ENCODE assay signal across 18 mouse cellular contexts in the genomic region with DNA sequence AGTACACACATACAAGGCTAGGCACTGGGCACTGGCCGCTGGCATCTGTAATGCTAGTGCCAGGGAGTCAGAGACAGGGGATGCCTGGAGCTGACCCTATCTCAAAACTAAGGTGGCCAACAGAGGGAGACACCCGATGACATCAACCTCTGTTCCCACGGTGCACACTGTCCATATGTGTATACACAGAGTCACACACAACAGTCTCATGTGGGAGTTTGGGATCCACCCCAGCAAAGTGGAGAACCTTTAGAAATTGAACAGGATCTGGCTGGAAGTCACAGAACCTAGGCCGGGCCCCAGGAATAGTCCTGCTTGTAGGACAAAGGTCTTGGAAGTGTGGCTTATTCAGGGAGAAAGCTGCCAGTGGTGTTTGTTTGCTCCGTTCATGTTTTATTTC. TPM values are rescaled to one million over a fixed set of nuclear protein-coding genes. Genes with fewer than 3 reads are reported as not detected.
A peak's percentile ranks its signal among the peaks of the same experiment; 100 is the strongest.
DNase-seq lines count a peak whose midpoint lies in the region; ATAC-seq and TF ChIP-seq lines count a peak whose summit lies in the region.
"Had no signal": no experiment of that assay in that cellular context is flagged by ENCODE, and none has a peak within 500 bp of the region (broad histone marks: within the 10 kb centered on the region; RNA-seq: fewer than 3 reads in every experiment).

No protein-coding gene starts in this region.

- H3K27me3 ChIP-seq in hindbrain, postnatal 0 days (ENCODE audit: insufficient read depth, low read length) = no peaks in the 10 kb centered on the region
- H3K27me3 ChIP-seq in hindbrain, embryonic 14.5 days (ENCODE audit: control insufficient read depth, insufficient read depth, low read length) = no peaks in the 10 kb centered on the region
- peaks cover 5% of the 10 kb centered on the region; the same call in 1 of the 2 replicates for H3K27me3 ChIP-seq in embryonic facial prominence, embryonic 10.5 days (replicated peaks; ENCODE audit: low read depth, poor library complexity, severe bottlenecking)
- H3K27me3 ChIP-seq: limb, embryonic 15.5 days had no signal

- 88% methylated on average over 5 of the region's 5 CpGs for WGBS in hindbrain, postnatal 0 days
- 94% methylated on average over 5 of the region's 5 CpGs for WGBS in hindbrain, embryonic 14.5 days
- 90% methylated on average over 5 of the region's 5 CpGs for WGBS in embryonic facial prominence, embryonic 10.5 days

- H3K4me3 ChIP-seq in hindbrain, postnatal 0 days (ENCODE audit: low read length) = no peak overlapping the region
- H3K4me3 ChIP-seq in hindbrain, embryonic 14.5 days (replicated peaks; ENCODE audit: low read length) = no peak overlapping the region
- 0 out of 2 replicates have a peak overlapping the region, but pooled peaks have one; percentile 5 for H3K4me3 ChIP-seq in embryonic facial prominence, embryonic 10.5 days
- H3K4me3 ChIP-seq: limb, embryonic 15.5 days; megakaryocyte, embryonic 14.5 days had no signal

- H3K9me3 ChIP-seq in hindbrain, postnatal 0 days (ENCODE audit: low read length) = no peaks in the 10 kb centered on the region
- H3K9me3 ChIP-seq in hindbrain, embryonic 14.5 days (ENCODE audit: control insufficient read depth, low read length) = no peaks in the 10 kb centered on the region
- H3K9me3 ChIP-seq in embryonic facial prominence, embryonic 10.5 days = no peaks in the 10 kb centered on the region
- H3K9me3 ChIP-seq: limb, embryonic 15.5 days; megakaryocyte, embryonic 14.5 days had no signal

- peaks cover 12% of the 10 kb centered on the region for H3K4me1 ChIP-seq in hindbrain, postnatal 0 days (ENCODE audit: insufficient read depth, low read length)
- peaks cover 25% of the 10 kb centered on the region for H3K4me1 ChIP-seq in hindbrain, embryonic 14.5 days (replicated peaks; ENCODE audit: control insufficient read depth, insufficient read depth, low read length)
- H3K4me1 ChIP-seq in embryonic facial prominence, embryonic 10.5 days = peaks cover 28% of the 10 kb centered on the region

- H3K4me2 ChIP-seq in hindbrain, postnatal 0 days (ENCODE audit: low read depth, low read length) = no peak overlapping the region
- H3K4me2 ChIP-seq in hindbrain, embryonic 14.5 days (replicated peaks) = no peak overlapping the region
- H3K4me2 ChIP-seq: limb, embryonic 15.5 days had no signal

- peak; percentile 61 for DNase-seq in cerebellum, adult 11-12 months
- DNase-seq in cerebellum, postnatal 25 days = no peak
- DNase-seq in hindbrain, postnatal 0 days (ENCODE audit: low spot score) = no peak
- no peak for DNase-seq in hindbrain, embryonic 14.5 days (ENCODE audit: low spot score)
- DNase-seq in adipocyte (ENCODE audit: low spot score) = peak; percentile 62
- DNase-seq in embryonic facial prominence, embryonic 10.5 days (ENCODE audit: low spot score) = no peak
- DNase-seq in right cerebral cortex, postnatal 25 days = no peak
- DNase-seq: adrenal gland, adult 2 months; gastrocnemius, postnatal 36 days; kidney, adult 11 months; kidney, postnatal 10 days; lung, postnatal 14 days; thymus, postnatal 36 days had no signal

- peaks cover 39% of the 10 kb centered on the region for H3K36me3 ChIP-seq in hindbrain, postnatal 0 days (ENCODE audit: insufficient read depth, low read length)
- H3K36me3 ChIP-seq in hindbrain, embryonic 14.5 days (replicated peaks; ENCODE audit: control insufficient read depth, insufficient read depth) = peaks cover 53% of the 10 kb centered on the region
- H3K36me3 ChIP-seq in embryonic facial prominence, embryonic 10.5 days (replicated peaks) = peaks cover 68% of the 10 kb centered on the region

- 0 out of 2 replicates have a peak, but pooled peaks have one; percentile 2 for TF ChIP-seq CTCF in hindbrain, postnatal 0 days (IDR thresholded peaks at IDR 0.05; ENCODE audit: low read depth)

- H3K9ac ChIP-seq in hindbrain, postnatal 0 days (replicated peaks; ENCODE audit: low read length) = 0 out of 2 replicates have a peak overlapping the region, but pooled peaks have one; percentile 24
- no peak overlapping the region for H3K9ac ChIP-seq in hindbrain, embryonic 14.5 days
- H3K9ac ChIP-seq: limb, embryonic 15.5 days had no signal

- ATAC-seq in hindbrain, postnatal 0 days = no peak
- ATAC-seq in hindbrain, embryonic 14.5 days (ENCODE audit: low FRiP score) = no peak
- no peak for ATAC-seq in monocyte, adult 5-6 weeks (replicated peaks; ENCODE audit: insufficient number of reproducible peaks, low FRiP score, low TSS enrichment, poor library complexity, severe bottlenecking)
- ATAC-seq: hindbrain, embryonic 16.5 days had no signal

- peak overlapping the region; percentile 49; the same call in 1 of the 2 replicates for H3K27ac ChIP-seq in hindbrain, postnatal 0 days
- H3K27ac ChIP-seq in hindbrain, embryonic 14.5 days = no peak overlapping the region
- H3K27ac ChIP-seq in embryonic facial prominence, embryonic 10.5 days (replicated peaks) = no peak overlapping the region
- H3K27ac ChIP-seq: limb, embryonic 15.5 days had no signal

RNA-seq across cellular contexts. Expression of gene Clip3, which starts 2.8 kb away (rescaled TPM):
- 144 and 172 TPM in 2 replicates for total RNA-seq in hindbrain, postnatal 0 days (2014; rRNA removed)
- 106 and 118 TPM in 2 replicates for polyA plus RNA-seq in hindbrain, postnatal 0 days (2015; fragmentation: Nextera tagmentation; extraction: Ambion mirVana)
- 123 and 146 TPM in 2 replicates for polyA plus RNA-seq in hindbrain, embryonic 14.5 days (2014; fragmentation: Nextera tagmentation; extraction: Ambion mirVana)
- polyA plus RNA-seq in embryonic facial prominence, embryonic 10.5 days (2016; fragmentation: Nextera tagmentation; extraction: Ambion mirVana) = 53.0 and 53.4 TPM in 2 replicates
- total RNA-seq in monocyte, adult 5-6 weeks (2017) = 2.2 TPM in 1 of 3 replicates, not detected in the others
- total RNA-seq: MEL had no signal

RNA-seq across cellular contexts. Expression of gene Wdr62, which starts 14.1 kb away (rescaled TPM):
- total RNA-seq in hindbrain, postnatal 0 days (2014; rRNA removed) = 4.3 and 7.0 TPM in 2 replicates
- 3.7 and 4.0 TPM in 2 replicates for polyA plus RNA-seq in hindbrain, postnatal 0 days (2015; fragmentation: Nextera tagmentation; extraction: Ambion mirVana)
- 5.7 and 5.9 TPM in 2 replicates for polyA plus RNA-seq in hindbrain, embryonic 14.5 days (2014; fragmentation: Nextera tagmentation; extraction: Ambion mirVana)
- polyA plus RNA-seq in embryonic facial prominence, embryonic 10.5 days (2016; fragmentation: Nextera tagmentation; extraction: Ambion mirVana) = 17.8 and 18.2 TPM in 2 replicates
- 1.3 to 4.7 TPM (median 3.0 TPM) in 3 replicates for total RNA-seq in monocyte, adult 5-6 weeks (2017)

RNA-seq across cellular contexts. Expression of gene Alkbh6, which starts 14.2 kb away (rescaled TPM):
- 75.4 and 116 TPM in 2 replicates for total RNA-seq in hindbrain, postnatal 0 days (2014; rRNA removed)
- polyA plus RNA-seq in hindbrain, postnatal 0 days (2015; fragmentation: Nextera tagmentation; extraction: Ambion mirVana) = 129 and 131 TPM in 2 replicates
- 119 and 123 TPM in 2 replicates for polyA plus RNA-seq in hindbrain, embryonic 14.5 days (2014; fragmentation: Nextera tagmentation; extraction: Ambion mirVana)
- polyA plus RNA-seq in embryonic facial prominence, embryonic 10.5 days (2016; fragmentation: Nextera tagmentation; extraction: Ambion mirVana) = 95.5 and 97.0 TPM in 2 replicates
- total RNA-seq in monocyte, adult 5-6 weeks (2017) = 27.8 to 47.4 TPM (median 35.8 TPM) in 3 replicates

RNA-seq across cellular contexts. Expression of gene Thap8, which starts 14.4 kb away (rescaled TPM):
- total RNA-seq in hindbrain, postnatal 0 days (2014; rRNA removed) = 1.0 TPM in 1 of 2 replicates, not detected in the other
- 0.52 and 0.76 TPM in 2 replicates for polyA plus RNA-seq in hindbrain, postnatal 0 days (2015; fragmentation: Nextera tagmentation; extraction: Ambion mirVana)
- polyA plus RNA-seq in hindbrain, embryonic 14.5 days (2014; fragmentation: Nextera tagmentation; extraction: Ambion mirVana) = 0.16 and 0.43 TPM in 2 replicates
- polyA plus RNA-seq in embryonic facial prominence, embryonic 10.5 days (2016; fragmentation: Nextera tagmentation; extraction: Ambion mirVana) = 0.45 and 0.90 TPM in 2 replicates
- total RNA-seq in monocyte, adult 5-6 weeks (2017) = 1.0 to 3.2 TPM in 2 of 3 replicates, not detected in the other
- total RNA-seq: adrenal gland, adult 2 months had no signal

RNA-seq across cellular contexts. Expression of gene Syne4, which starts 20.3 kb away (rescaled TPM):
- 13.2 and 16.5 TPM in 2 replicates for total RNA-seq in hindbrain, postnatal 0 days (2014; rRNA removed)
- polyA plus RNA-seq in hindbrain, postnatal 0 days (2015; fragmentation: Nextera tagmentation; extraction: Ambion mirVana) = 11.4 and 12.6 TPM in 2 replicates
- polyA plus RNA-seq in hindbrain, embryonic 14.5 days (2014; fragmentation: Nextera tagmentation; extraction: Ambion mirVana) = 10.7 and 11.9 TPM in 2 replicates
- 51.1 and 65.6 TPM in 2 replicates for polyA plus RNA-seq in embryonic facial prominence, embryonic 10.5 days (2016; fragmentation: Nextera tagmentation; extraction: Ambion mirVana)
- 3.0 TPM in 1 of 3 replicates, not detected in the others for total RNA-seq in monocyte, adult 5-6 weeks (2017)

Comparison
In these comparisons a context has a peak if more than half of its experiments do, and no peak if none do; other contexts are left out.
1. DNase-seq: peak in cerebellum, adult 11-12 months (single experiment) and adipocyte (single experiment); none in cerebellum, postnatal 25 days (0 of 2), hindbrain, postnatal 0 days (single experiment), hindbrain, embryonic 14.5 days (single experiment), embryonic facial prominence, embryonic 10.5 days (single experiment) and right cerebral cortex, postnatal 25 days (single experiment).